Mouse (Mus musculus) forebrain, embryonic 10.5 days (tissue): Measurements from ENCODE around the gene D17Wsu92e. TPM values are rescaled to one million over a fixed set of nuclear protein-coding genes. Genes with fewer than 3 reads are reported as not detected.
A peak's percentile ranks its signal among the peaks of the same experiment; 100 is the strongest.

Experiments
- DNase-seq: peaks from one replicate; pipeline ENCODE4 v3.0.0-alpha.2; 2017; ENCODE audit warnings: low spot score; ENCODE audit errors: extremely low spot score
- H3K27ac ChIP-seq: fragments of 300-500 bp; sonication (generic); 2 replicates; pipeline ENCODE4 v1.5.1; 2016; ENCODE audit warnings: mild to moderate bottlenecking
- H3K27me3 ChIP-seq: fragments of 300-500 bp; sonication (generic); 2 replicates; pipeline ENCODE4 v1.6.1; 2016; ENCODE audit warnings: mild to moderate bottlenecking; ENCODE audit not compliant: poor library complexity, severe bottlenecking
- H3K36me3 ChIP-seq: fragments of 300-500 bp; sonication (generic); replicated peaks from 2 replicates; pipeline ENCODE4 v1.6.1; 2016; ENCODE audit warnings: mild to moderate bottlenecking, moderate library complexity
- H3K4me1 ChIP-seq: fragments of 300-500 bp; sonication (generic); 2 replicates; pipeline ENCODE4 v1.6.1; 2016
- H3K4me3 ChIP-seq: fragments of 300-500 bp; sonication (generic); 2 replicates; pipeline ENCODE4 v1.5.1; 2016; ENCODE audit warnings: mild to moderate bottlenecking, moderate library complexity
- H3K9me3 ChIP-seq: fragments of 300-500 bp; sonication (generic); 2 replicates; pipeline ENCODE4 v1.6.1; 2016; ENCODE audit warnings: mild to moderate bottlenecking, moderate library complexity
- WGBS: fragments of 180-500 bp; shearing (Covaris S2); methylation state at CpG from one replicate; pipeline ENCODE4 v1.1.7; 2016; 5-methylcytosine and 5-hydroxymethylcytosine counted together
- polyA plus RNA-seq: library from polyadenylated mRNA; unstranded; fragments of >200 nt; fragmentation: Nextera tagmentation; extraction: Ambion mirVana; gene quantifications from 2 replicates; pipeline ENCODE4 v1.2.1, GENCODE M21; 2016

D17Wsu92e gene
- polyA plus RNA-seq, 1 experiment from 2014 or later, result 12.4 TPM

- Histone ChIP-seq H3K4me3 (no peak overlapping the region), H3K27me3 (no peaks in the 10 kb centered on the region)
- no peak for DNase-seq
Measured at GRCm38 (mm10) chr17:27814606-27815005, 5.8 kb downstream of the D17Wsu92e start.

GRCm38 (mm10) chr17:27811980-27812379, 8.5 kb downstream of the D17Wsu92e start:
- Histone ChIP-seq H3K4me3 (no peak overlapping the region), H3K9me3 (no peaks in the 10 kb centered on the region), H3K4me1 (no peaks in the 10 kb centered on the region), H3K27ac (no peak overlapping the region), H3K27me3 (no peaks in the 10 kb centered on the region), H3K36me3 (peaks cover 4% of the 10 kb centered on the region; the same call in 1 of the 2 replicates)
- 88% methylated on average over 3 of the region's 3 CpGs for WGBS
- no peak for DNase-seq

More at GRCm38 (mm10) chr17:27814606-27815005, 5.8 kb downstream of the D17Wsu92e start:
- Histone ChIP-seq H3K36me3 (peaks cover 4% of the 10 kb centered on the region; the same call in 1 of the 2 replicates), H3K4me1 (peaks cover 19% of the 10 kb centered on the region), H3K27ac (no peak overlapping the region), H3K9me3 (no peaks in the 10 kb centered on the region)

- Histone ChIP-seq H3K9me3 (no peaks in the 10 kb centered on the region), H3K27me3 (no peaks in the 10 kb centered on the region), H3K4me1 (no peaks in the 10 kb centered on the region), H3K36me3 (peaks cover 4% of the 10 kb centered on the region; the same call in 1 of the 2 replicates), H3K4me3 (no peak overlapping the region), H3K27ac (no peak overlapping the region)
- 91% methylated on average over 16 of the region's 16 CpGs for WGBS
- no peak for DNase-seq
Measured at GRCm38 (mm10) chr17:27810569-27811331, 9.7 kb downstream of the D17Wsu92e start.

GRCm38 (mm10) chr17:27807542-27808078, 12.8 kb downstream of the D17Wsu92e start:
- 92% methylated on average over 2 of the region's 2 CpGs for WGBS
- Histone ChIP-seq H3K36me3 (peaks cover 4% of the 10 kb centered on the region; the same call in 1 of the 2 replicates), H3K9me3 (no peaks in the 10 kb centered on the region), H3K27me3 (no peaks in the 10 kb centered on the region), H3K4me1 (no peaks in the 10 kb centered on the region), H3K27ac (no peak overlapping the region), H3K4me3 (no peak overlapping the region)
- DNase-seq, result no peak

DNA sequence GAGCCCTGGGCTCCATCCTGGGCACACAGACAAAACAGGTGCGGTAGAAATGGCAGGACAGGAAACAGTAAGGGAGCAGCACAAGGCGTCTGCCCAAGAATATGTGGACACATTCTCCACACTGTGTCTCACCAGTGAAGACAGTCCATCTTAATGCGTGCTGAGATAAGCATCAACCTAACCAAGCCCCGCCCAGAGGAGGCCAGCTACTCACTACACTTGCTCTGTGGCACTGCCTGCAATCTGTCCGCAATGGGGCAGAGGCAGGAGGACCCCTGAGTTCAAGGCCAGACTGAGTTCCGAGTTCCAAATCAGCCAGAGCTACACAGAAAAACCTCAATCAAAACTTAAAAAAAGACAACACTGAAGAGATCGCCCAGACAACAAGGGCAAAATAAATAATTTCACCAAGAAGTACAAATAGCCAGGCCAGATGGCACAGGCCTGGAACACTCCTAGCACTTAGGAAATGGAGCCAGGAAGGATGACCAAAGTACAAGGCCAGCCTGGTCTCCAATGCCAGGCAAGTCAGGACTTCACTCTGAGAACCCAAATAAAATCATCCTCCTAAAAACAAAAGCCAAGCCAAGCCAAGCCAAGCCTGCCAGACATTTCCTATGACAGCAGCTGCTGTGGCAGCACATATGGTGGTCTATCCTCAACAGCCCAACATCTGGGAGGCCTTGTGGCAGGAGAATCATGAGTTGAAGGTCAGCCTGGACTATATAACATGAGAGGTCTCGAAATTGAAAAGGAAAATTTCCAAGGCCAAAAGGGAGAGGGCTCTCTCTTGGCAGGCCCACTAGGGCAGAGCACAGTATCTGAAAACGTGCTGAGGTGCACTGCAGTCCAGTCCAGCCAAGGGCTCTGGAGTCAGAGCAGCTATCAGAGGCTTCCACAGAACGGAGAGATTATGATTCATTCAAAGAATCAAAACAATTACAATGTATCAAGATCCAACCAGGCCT, 15.4 kb downstream of the D17Wsu92e start:
- Histone ChIP-seq H3K36me3 (peaks cover 3% of the 10 kb centered on the region; the same call in 1 of the 2 replicates), H3K4me1 (peaks cover 9% of the 10 kb centered on the region), H3K4me3 (no peak overlapping the region), H3K9me3 (no peaks in the 10 kb centered on the region), H3K27me3 (no peaks in the 10 kb centered on the region), H3K27ac (no peak overlapping the region)
- no peak for DNase-seq
- 88% methylated on average over 10 of the region's 10 CpGs for WGBS

DNA sequence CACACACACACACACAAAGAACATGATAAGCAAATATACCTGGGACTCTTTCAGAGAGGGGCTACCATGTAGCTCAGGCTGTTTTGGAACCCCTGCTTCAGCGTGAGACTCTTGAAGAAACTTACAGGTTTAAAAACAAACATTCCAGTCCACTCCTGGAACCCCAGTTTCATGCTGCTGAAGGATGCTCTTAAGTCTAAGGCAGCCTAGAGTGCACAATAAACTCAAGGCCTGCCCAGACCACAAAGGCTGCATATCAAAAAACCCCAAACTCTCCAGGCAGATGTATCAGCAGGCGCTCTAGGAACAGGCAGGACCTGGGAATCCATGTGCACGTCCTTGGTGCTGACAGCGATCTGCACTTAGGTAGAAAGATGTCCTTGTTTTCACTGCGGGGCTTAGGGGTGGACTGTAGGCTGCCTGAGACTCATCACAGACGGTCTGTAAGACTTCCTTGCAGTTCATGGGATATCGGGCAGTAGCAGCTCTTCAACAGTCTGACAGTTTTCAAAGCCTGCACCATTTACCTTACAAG, 16.2 kb downstream of the D17Wsu92e start:
- H3K27ac ChIP-seq, result no peak overlapping the region

GRCm38 (mm10) chr17:27803752-27804151, 16.7 kb downstream of the D17Wsu92e start:
- Histone ChIP-seq H3K27me3 (no peaks in the 10 kb centered on the region), H3K4me1 (peaks cover 19% of the 10 kb centered on the region), H3K36me3 (0 out of 2 replicates have a peak, but pooled peaks cover 2% of the 10 kb centered on the region), H3K9me3 (no peaks in the 10 kb centered on the region), H3K27ac (no peak overlapping the region), H3K4me3 (no peak overlapping the region)
- no peak for DNase-seq
- WGBS, result 82% methylated on average over 4 of the region's 4 CpGs

More for the DNA sequence above, 16.2 kb downstream of the D17Wsu92e start:
- Histone ChIP-seq H3K4me1 (peaks cover 18% of the 10 kb centered on the region), H3K36me3 (0 out of 2 replicates have a peak, but pooled peaks cover 2% of the 10 kb centered on the region), H3K9me3 (no peaks in the 10 kb centered on the region), H3K4me3 (no peak overlapping the region), H3K27me3 (no peaks in the 10 kb centered on the region)
- WGBS, result 90% methylated on average over 7 of the region's 7 CpGs
- no peak for DNase-seq

- 85% methylated on average over 9 of the region's 9 CpGs for WGBS
- H3K27ac ChIP-seq, result peak overlapping the region; percentile 79; the same call in 1 of the 2 replicates
- H3K36me3 ChIP-seq, result 0 out of 2 replicates have a peak, but pooled peaks cover 2% of the 10 kb centered on the region
- no peak overlapping the region for H3K4me3 ChIP-seq
- peaks cover 45% of the 10 kb centered on the region for H3K4me1 ChIP-seq
- no peak for DNase-seq
- no peaks in the 10 kb centered on the region for H3K27me3 ChIP-seq
- H3K9me3 ChIP-seq, result no peaks in the 10 kb centered on the region
Measured at GRCm38 (mm10) chr17:27800710-27801648, 19.5 kb downstream of the D17Wsu92e start.

- Histone ChIP-seq H3K4me3 (peak overlapping the region; percentile 0; the same call in 1 of the 2 replicates), H3K9me3 (no peaks in the 10 kb centered on the region), H3K4me1 (peaks cover 45% of the 10 kb centered on the region), H3K36me3 (0 out of 2 replicates have a peak, but pooled peaks cover 2% of the 10 kb centered on the region), H3K27me3 (no peaks in the 10 kb centered on the region), H3K27ac (peak overlapping the region; percentile 79)
- 56% methylated on average over 16 of the region's 16 CpGs for WGBS
- DNase-seq, result peak; percentile 38
Measured at GRCm38 (mm10) chr17:27799771-27800584, 20.5 kb downstream of the D17Wsu92e start.

- Histone ChIP-seq H3K4me3 (peak overlapping the region; percentile 21; the same call in 1 of the 2 replicates), H3K9me3 (no peaks in the 10 kb centered on the region), H3K4me1 (peaks cover 45% of the 10 kb centered on the region), H3K36me3 (peaks cover 16% of the 10 kb centered on the region), H3K27ac (peak overlapping the region; percentile 79), H3K27me3 (no peaks in the 10 kb centered on the region)
- WGBS, result 45% methylated on average over 11 of the region's 11 CpGs
- peak; percentile 40 for DNase-seq
Measured at GRCm38 (mm10) chr17:27797341-27797872, 23.0 kb downstream of the D17Wsu92e start.
